Mouse (Mus musculus): ENCODE data around the gene Xpr1.

DNA sequence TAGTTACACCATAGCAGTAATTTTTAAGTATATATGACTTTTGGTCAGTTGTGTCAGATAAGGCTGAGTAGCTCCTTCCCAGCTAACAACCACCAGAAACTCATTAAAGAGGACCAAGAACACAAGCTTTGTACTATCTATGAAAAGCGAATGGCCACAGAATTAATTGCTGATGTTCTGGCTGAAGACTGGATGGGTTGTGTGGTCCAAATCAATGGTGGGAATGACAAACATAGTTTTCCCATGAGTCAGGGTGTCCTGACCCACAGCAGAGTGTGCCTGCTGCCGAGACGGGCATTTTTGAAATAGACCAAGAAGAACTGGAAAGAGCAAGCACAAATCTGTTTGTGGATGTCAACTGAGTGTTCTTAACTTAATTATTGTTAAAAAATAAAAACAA, 68.7 kb downstream of the Xpr1 start:
- TF ChIP-seq CTCF (conservative IDR thresholded peaks at IDR 0.05; ENCODE audit: low read length): no peak
- no peak for TF ChIP-seq POU5F1 (IDR thresholded peaks at IDR 0.05; ENCODE audit: borderline replicate concordance, low read length)
- no peak for TF ChIP-seq NANOG (IDR thresholded peaks at IDR 0.05; ENCODE audit: borderline replicate concordance, low read length)
